Mouse (Mus musculus): Measurements from ENCODE around the gene Aox2. TPM values are rescaled to one million over a fixed set of nuclear protein-coding genes. Genes with fewer than 3 reads are reported as not detected.

The Aox2 gene
- polyA plus RNA-seq, 1 experiment from 2014 or later, result not detected

DNA sequence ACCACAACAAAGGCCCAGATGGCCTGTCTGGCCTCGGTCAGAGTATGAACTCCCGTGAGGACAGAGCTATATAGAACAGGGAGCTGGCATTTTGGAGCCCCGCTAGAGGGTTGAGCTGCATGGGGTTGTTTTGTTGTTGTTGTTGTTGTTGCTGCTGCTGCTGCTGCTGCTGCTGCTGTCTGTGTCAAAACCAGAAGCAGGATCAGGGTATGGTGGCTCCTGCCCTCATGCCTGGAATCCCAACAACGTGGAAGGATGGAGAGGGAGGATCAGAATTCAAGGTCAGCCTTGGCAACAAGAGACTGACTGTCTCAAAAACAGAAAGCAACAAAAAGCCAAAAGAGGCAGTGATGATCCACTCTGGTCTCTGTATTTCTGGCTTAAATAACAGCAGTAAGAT lies 18.7 kb downstream of the Aox2 start:
- no peaks in the 10 kb centered on the region for H3K4me1 ChIP-seq (ENCODE audit: control insufficient read depth, insufficient read depth, low read length)
- no peaks in the 10 kb centered on the region for H3K36me3 ChIP-seq (ENCODE audit: control insufficient read depth, insufficient read depth, low read length)
- no peaks in the 10 kb centered on the region for H3K9me3 ChIP-seq (ENCODE audit: control insufficient read depth, low read length)
- no peak for DNase-seq (ENCODE audit: low spot score, missing footprints)
- no peak overlapping the region for H3K27ac ChIP-seq (ENCODE audit: low read depth, low read length)
- WGBS, result 58% methylated on average over 4 of the region's 4 CpGs
- no peak overlapping the region for H3K4me2 ChIP-seq
- H3K4me3 ChIP-seq (ENCODE audit: low read depth, low read length), result no peak overlapping the region
- no peaks in the 10 kb centered on the region for H3K27me3 ChIP-seq (ENCODE audit: control insufficient read depth, insufficient read depth, low read length)
- ATAC-seq (ENCODE audit: low FRiP score), result 0 out of 2 replicates have a peak, but pooled peaks have one; percentile 19
- no peak overlapping the region for H3K9ac ChIP-seq (ENCODE audit: low read length)

DNA sequence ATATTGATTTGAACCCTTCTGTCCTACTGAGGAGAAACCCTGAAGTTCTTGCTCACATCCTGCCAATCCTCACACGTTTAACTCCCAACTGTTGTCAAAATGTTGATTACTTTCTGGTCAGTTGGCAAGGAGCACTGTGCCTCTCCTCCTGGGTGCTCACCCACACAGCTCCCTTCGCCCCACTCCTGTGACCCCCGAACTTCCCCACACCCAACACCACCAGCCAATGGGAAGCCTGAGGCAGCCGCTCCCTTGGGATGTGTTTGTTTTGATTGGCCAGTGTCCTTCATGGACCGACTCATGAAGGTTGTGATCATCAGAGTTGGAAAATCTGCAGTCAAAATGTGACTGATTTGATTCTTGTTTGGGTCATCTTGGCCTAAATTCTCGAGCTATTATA lies 20.2 kb downstream of the Aox2 start:
- ATAC-seq (ENCODE audit: low FRiP score) (no peak), DNase-seq (ENCODE audit: low spot score, missing footprints) (no peak)
- no peaks in the 10 kb centered on the region for H3K9me3 ChIP-seq (ENCODE audit: control insufficient read depth, low read length)
- no peaks in the 10 kb centered on the region for H3K27me3 ChIP-seq (ENCODE audit: control insufficient read depth, insufficient read depth, low read length)
- no peaks in the 10 kb centered on the region for H3K4me1 ChIP-seq (ENCODE audit: control insufficient read depth, insufficient read depth, low read length)
- H3K36me3 ChIP-seq (ENCODE audit: control insufficient read depth, insufficient read depth, low read length), result no peaks in the 10 kb centered on the region
- no peak overlapping the region for H3K9ac ChIP-seq (ENCODE audit: low read length)
- H3K4me2 ChIP-seq, result no peak overlapping the region
- no peak overlapping the region for H3K27ac ChIP-seq (ENCODE audit: low read depth, low read length)
- no peak overlapping the region for H3K4me3 ChIP-seq (ENCODE audit: low read depth, low read length)
- 74% methylated on average over 6 of the region's 6 CpGs for WGBS

DNA sequence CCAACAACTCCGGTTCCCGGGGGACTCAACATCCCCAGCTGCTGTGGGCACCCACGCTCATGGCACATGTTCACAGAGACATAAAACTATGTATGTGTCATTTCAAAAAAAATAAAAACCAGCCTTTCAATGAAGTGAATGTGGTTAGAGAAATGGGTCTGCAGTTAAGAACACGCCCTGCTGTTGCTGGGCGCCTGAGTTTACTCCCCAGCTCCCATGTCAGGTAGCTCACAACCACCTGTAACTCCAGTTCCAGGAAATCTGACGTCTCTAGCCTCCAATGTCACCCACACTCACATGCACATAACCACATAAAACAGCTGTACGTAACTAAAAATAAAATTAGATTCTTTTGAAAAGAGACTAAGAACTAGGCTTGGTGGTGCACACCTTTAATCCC lies 22.9 kb downstream of the Aox2 start:
- no peak for ATAC-seq (ENCODE audit: low FRiP score)
- no peak overlapping the region for H3K4me3 ChIP-seq (ENCODE audit: low read depth, low read length)
- H3K27ac ChIP-seq (ENCODE audit: low read depth, low read length), result no peak overlapping the region
- H3K27me3 ChIP-seq (ENCODE audit: control insufficient read depth, insufficient read depth, low read length), result no peaks in the 10 kb centered on the region
- H3K4me2 ChIP-seq, result no peak overlapping the region
- WGBS, result 90% methylated on average over 7 of the region's 7 CpGs
- no peaks in the 10 kb centered on the region for H3K4me1 ChIP-seq (ENCODE audit: control insufficient read depth, insufficient read depth, low read length)
- H3K9me3 ChIP-seq (ENCODE audit: control insufficient read depth, low read length), result no peaks in the 10 kb centered on the region
- no peak for DNase-seq (ENCODE audit: low spot score, missing footprints)
- no peak overlapping the region for H3K9ac ChIP-seq (ENCODE audit: low read length)
- no peaks in the 10 kb centered on the region for H3K36me3 ChIP-seq (ENCODE audit: control insufficient read depth, insufficient read depth, low read length)

DNA sequence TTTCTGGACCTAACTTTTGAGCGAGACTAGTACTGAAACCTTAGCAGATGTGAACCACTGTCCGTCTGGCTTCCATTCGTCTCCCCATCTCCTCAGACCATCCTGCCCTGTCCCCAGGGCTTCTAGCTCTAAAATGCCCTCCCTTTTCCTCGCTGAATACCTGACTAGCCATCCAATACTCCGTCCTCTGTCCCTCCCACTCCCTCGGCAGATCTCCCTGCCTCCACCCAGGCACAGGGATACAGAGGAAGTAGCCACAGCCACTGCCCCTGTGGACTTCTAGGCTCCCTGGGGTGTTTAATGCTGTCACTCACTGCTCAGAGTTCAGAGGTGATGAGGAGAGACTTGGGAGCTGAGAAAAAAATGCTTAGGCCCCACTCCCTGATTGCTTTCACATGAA lies 23.9 kb downstream of the Aox2 start:
- Histone ChIP-seq H3K9ac (ENCODE audit: low read length) (no peak overlapping the region), H3K9me3 (ENCODE audit: control insufficient read depth, low read length) (no peaks in the 10 kb centered on the region), H3K27ac (ENCODE audit: low read depth, low read length) (no peak overlapping the region), H3K4me3 (ENCODE audit: low read depth, low read length) (no peak overlapping the region), H3K36me3 (ENCODE audit: control insufficient read depth, insufficient read depth, low read length) (no peaks in the 10 kb centered on the region), H3K4me2 (no peak overlapping the region), H3K4me1 (ENCODE audit: control insufficient read depth, insufficient read depth, low read length) (no peaks in the 10 kb centered on the region), H3K27me3 (ENCODE audit: control insufficient read depth, insufficient read depth, low read length) (no peaks in the 10 kb centered on the region)
- DNase-seq (ENCODE audit: low spot score, missing footprints), result no peak
- 70% methylated on average over 6 of the region's 6 CpGs for WGBS
- ATAC-seq (ENCODE audit: low FRiP score), result no peak

- Histone ChIP-seq H3K4me2 (no peak overlapping the region), H3K9me3 (ENCODE audit: control insufficient read depth, low read length) (no peaks in the 10 kb centered on the region), H3K27ac (ENCODE audit: low read depth, low read length) (no peak overlapping the region), H3K4me3 (ENCODE audit: low read depth, low read length) (no peak overlapping the region), H3K4me1 (ENCODE audit: control insufficient read depth, insufficient read depth, low read length) (no peaks in the 10 kb centered on the region), H3K27me3 (ENCODE audit: control insufficient read depth, insufficient read depth, low read length) (no peaks in the 10 kb centered on the region), H3K36me3 (ENCODE audit: control insufficient read depth, insufficient read depth, low read length) (no peaks in the 10 kb centered on the region), H3K9ac (ENCODE audit: low read length) (no peak overlapping the region)
- WGBS, result 90% methylated on average over 6 of the region's 6 CpGs
- DNase-seq (ENCODE audit: low spot score, missing footprints), result no peak
- no peak for ATAC-seq (ENCODE audit: low FRiP score)
Observed at GRCm38 (mm10) chr1:58303009-58303408, 24.9 kb downstream of the Aox2 start.

GRCm38 (mm10) chr1:58303726-58304125 lies 25.6 kb downstream of the Aox2 start:
- H3K36me3 ChIP-seq (ENCODE audit: control insufficient read depth, insufficient read depth, low read length), result no peaks in the 10 kb centered on the region
- WGBS, result 92% methylated on average over 4 of the region's 4 CpGs

GRCm38 (mm10) chr1:58304296-58304695 lies 26.2 kb downstream of the Aox2 start:
- DNase-seq (ENCODE audit: low spot score, missing footprints) (no peak), ATAC-seq (ENCODE audit: low FRiP score) (no peak)
- Histone ChIP-seq H3K4me3 (ENCODE audit: low read depth, low read length) (no peak overlapping the region), H3K4me1 (ENCODE audit: control insufficient read depth, insufficient read depth, low read length) (no peaks in the 10 kb centered on the region), H3K9ac (ENCODE audit: low read length) (no peak overlapping the region), H3K27ac (ENCODE audit: low read depth, low read length) (no peak overlapping the region), H3K27me3 (ENCODE audit: control insufficient read depth, insufficient read depth, low read length) (no peaks in the 10 kb centered on the region), H3K4me2 (no peak overlapping the region), H3K36me3 (ENCODE audit: control insufficient read depth, insufficient read depth, low read length) (no peaks in the 10 kb centered on the region), H3K9me3 (ENCODE audit: control insufficient read depth, low read length) (no peaks in the 10 kb centered on the region)
- 62% methylated on average over 12 of the region's 12 CpGs for WGBS

More at GRCm38 (mm10) chr1:58303726-58304125, 25.6 kb downstream of the Aox2 start:
- ATAC-seq (ENCODE audit: low FRiP score) (no peak), DNase-seq (ENCODE audit: low spot score, missing footprints) (no peak)
- no peaks in the 10 kb centered on the region for H3K27me3 ChIP-seq (ENCODE audit: control insufficient read depth, insufficient read depth, low read length)
- no peak overlapping the region for H3K4me3 ChIP-seq (ENCODE audit: low read depth, low read length)
- H3K9ac ChIP-seq (ENCODE audit: low read length), result no peak overlapping the region
- H3K4me2 ChIP-seq, result no peak overlapping the region
- H3K4me1 ChIP-seq (ENCODE audit: control insufficient read depth, insufficient read depth, low read length), result no peaks in the 10 kb centered on the region
- H3K27ac ChIP-seq (ENCODE audit: low read depth, low read length), result no peak overlapping the region
- no peaks in the 10 kb centered on the region for H3K9me3 ChIP-seq (ENCODE audit: control insufficient read depth, low read length)

DNA sequence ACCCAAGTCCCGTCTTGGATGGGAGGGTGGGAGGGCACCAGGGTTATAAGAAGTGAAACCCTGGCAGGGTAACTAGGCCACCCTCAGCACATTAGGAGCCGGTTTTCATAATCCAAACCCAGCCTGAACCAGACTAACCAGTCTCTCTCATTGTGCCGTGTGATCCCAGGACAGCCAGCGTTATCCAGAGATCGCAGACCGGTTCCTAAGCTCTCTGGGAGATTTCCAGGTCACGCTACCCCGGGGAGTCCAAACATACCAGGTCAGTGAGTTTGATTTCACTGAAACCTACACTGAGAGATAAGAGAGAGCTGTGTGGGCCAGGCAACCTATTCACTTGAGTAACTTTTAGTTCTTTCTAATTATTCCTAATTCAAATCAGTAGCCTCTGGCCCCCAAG lies 29.1 kb downstream of the Aox2 start:
- WGBS, result 87% methylated on average over 8 of the region's 8 CpGs
- Histone ChIP-seq H3K36me3 (ENCODE audit: control insufficient read depth, insufficient read depth, low read length) (no peaks in the 10 kb centered on the region), H3K9ac (ENCODE audit: low read length) (no peak overlapping the region), H3K4me2 (no peak overlapping the region), H3K4me3 (ENCODE audit: low read depth, low read length) (no peak overlapping the region), H3K27me3 (ENCODE audit: control insufficient read depth, insufficient read depth, low read length) (no peaks in the 10 kb centered on the region), H3K4me1 (ENCODE audit: control insufficient read depth, insufficient read depth, low read length) (no peaks in the 10 kb centered on the region), H3K27ac (ENCODE audit: low read depth, low read length) (no peak overlapping the region), H3K9me3 (ENCODE audit: control insufficient read depth, low read length) (no peaks in the 10 kb centered on the region)
- no peak for DNase-seq (ENCODE audit: low spot score, missing footprints)
- ATAC-seq (ENCODE audit: low FRiP score), result no peak

GRCm38 (mm10) chr1:58308594-58308993 lies 30.5 kb downstream of the Aox2 start:
- no peaks in the 10 kb centered on the region for H3K36me3 ChIP-seq (ENCODE audit: control insufficient read depth, insufficient read depth, low read length)
- no peak overlapping the region for H3K27ac ChIP-seq (ENCODE audit: low read depth, low read length)
- no peak overlapping the region for H3K4me2 ChIP-seq
- H3K4me1 ChIP-seq (ENCODE audit: control insufficient read depth, insufficient read depth, low read length), result no peaks in the 10 kb centered on the region
- WGBS, result 91% methylated on average over 8 of the region's 8 CpGs
- no peak overlapping the region for H3K9ac ChIP-seq (ENCODE audit: low read length)
- H3K4me3 ChIP-seq (ENCODE audit: low read depth, low read length), result no peak overlapping the region
- no peaks in the 10 kb centered on the region for H3K27me3 ChIP-seq (ENCODE audit: control insufficient read depth, insufficient read depth, low read length)
- DNase-seq (ENCODE audit: low spot score, missing footprints) (no peak), ATAC-seq (ENCODE audit: low FRiP score) (no peak)
- H3K9me3 ChIP-seq (ENCODE audit: control insufficient read depth, low read length), result no peaks in the 10 kb centered on the region

DNA sequence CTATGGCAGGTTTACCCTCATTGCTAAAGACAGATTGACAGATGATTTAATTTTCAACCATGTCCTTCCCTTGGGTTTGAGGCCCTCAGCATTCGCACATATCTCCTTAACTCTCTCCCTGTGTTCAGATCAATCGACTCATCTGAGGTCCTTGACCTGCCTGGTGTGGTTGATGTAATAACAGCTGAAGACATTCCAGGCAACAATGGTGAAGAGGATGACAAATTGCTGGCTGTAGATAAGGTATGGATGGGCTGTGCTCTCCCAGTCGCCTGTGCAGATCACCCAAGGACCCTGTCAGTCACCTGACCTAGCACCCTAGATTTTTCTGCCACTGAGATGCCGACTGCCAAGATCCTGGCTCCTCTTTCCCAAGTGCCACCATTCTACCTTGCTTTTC lies 31.7 kb downstream of the Aox2 start:
- Histone ChIP-seq H3K4me3 (ENCODE audit: low read depth, low read length) (no peak overlapping the region), H3K4me1 (ENCODE audit: control insufficient read depth, insufficient read depth, low read length) (no peaks in the 10 kb centered on the region), H3K9me3 (ENCODE audit: control insufficient read depth, low read length) (no peaks in the 10 kb centered on the region), H3K27ac (ENCODE audit: low read depth, low read length) (no peak overlapping the region), H3K27me3 (ENCODE audit: control insufficient read depth, insufficient read depth, low read length) (no peaks in the 10 kb centered on the region), H3K4me2 (no peak overlapping the region), H3K9ac (ENCODE audit: low read length) (no peak overlapping the region), H3K36me3 (ENCODE audit: control insufficient read depth, insufficient read depth, low read length) (no peaks in the 10 kb centered on the region)
- no peak for ATAC-seq (ENCODE audit: low FRiP score)
- no peak for DNase-seq (ENCODE audit: low spot score, missing footprints)
- 83% methylated on average over 4 of the region's 4 CpGs for WGBS
